8 mouse cellular contexts compared by ENCODE assay signal in genomic region chr9:111272996-111273785, GRCm38 (mm10). TPM values are rescaled to one million over a fixed set of nuclear protein-coding genes. Genes with fewer than 3 reads are reported as not detected.
DNase-seq lines count a peak whose midpoint lies in the region; ATAC-seq and TF ChIP-seq lines count a peak whose summit lies in the region.

No protein-coding gene starts in this region.

- 0 out of 2 replicates have a peak overlapping the region, but pooled peaks have one; percentile 93 for H3K27ac ChIP-seq in kidney, postnatal 0 days
- no peak overlapping the region for H3K27ac ChIP-seq in embryonic facial prominence, embryonic 11.5 days (replicated peaks; ENCODE audit: low read depth, low read length)
- no peak overlapping the region for H3K27ac ChIP-seq in limb, embryonic 11.5 days (replicated peaks; ENCODE audit: low read depth, low read length)
- H3K27ac ChIP-seq in stomach, embryonic 15.5 days, result no peak overlapping the region

- H3K9ac ChIP-seq in kidney, postnatal 0 days (ENCODE audit: low read depth, low read length), result peak overlapping the region; percentile 85
- H3K9ac ChIP-seq in embryonic facial prominence, embryonic 11.5 days (replicated peaks; ENCODE audit: low read length), result peak overlapping the region; percentile 92
- H3K9ac ChIP-seq in limb, embryonic 11.5 days (ENCODE audit: low read length), result no peak overlapping the region
- H3K9ac ChIP-seq in stomach, embryonic 15.5 days, result 0 out of 2 replicates have a peak overlapping the region, but pooled peaks have one; percentile 87

- no peak for DNase-seq in kidney, postnatal 0 days (ENCODE audit: low spot score)
- no peak for DNase-seq in kidney, adult 8-10 months
- DNase-seq in embryonic facial prominence, embryonic 11.5 days (ENCODE audit: low spot score), result no peak
- DNase-seq in limb, embryonic 11.5 days (ENCODE audit: low spot score), result no peak
- no peak for DNase-seq in embryo, embryonic 9.5 days (ENCODE audit: extremely low spot score)
- DNase-seq in kidney, postnatal 25 days, result no peak
- no peak for DNase-seq in B cell, adult 2 months

- H3K4me2 ChIP-seq in kidney, postnatal 0 days (ENCODE audit: low read length), result peak overlapping the region; percentile 88
- peak overlapping the region; percentile 67 for H3K4me2 ChIP-seq in embryonic facial prominence, embryonic 11.5 days (ENCODE audit: low read depth, low read length)
- peak overlapping the region; percentile 80 for H3K4me2 ChIP-seq in limb, embryonic 11.5 days (ENCODE audit: low read depth, severe bottlenecking)
- H3K4me2 ChIP-seq in stomach, embryonic 15.5 days, result peak overlapping the region; percentile 64

- peak overlapping the region; percentile 76 for H3K4me3 ChIP-seq in kidney, postnatal 0 days (replicated peaks; ENCODE audit: low read depth, low read length)
- H3K4me3 ChIP-seq in embryonic facial prominence, embryonic 11.5 days (ENCODE audit: low read depth, low read length), result peak overlapping the region; percentile 82
- H3K4me3 ChIP-seq in limb, embryonic 11.5 days (ENCODE audit: low read depth, low read length), result peak overlapping the region; percentile 78
- peak overlapping the region; percentile 76 for H3K4me3 ChIP-seq in stomach, embryonic 15.5 days (replicated peaks)

- no peaks in the 10 kb centered on the region for H3K27me3 ChIP-seq in kidney, postnatal 0 days (ENCODE audit: insufficient read depth, low read length)
- no peaks in the 10 kb centered on the region for H3K27me3 ChIP-seq in embryonic facial prominence, embryonic 11.5 days (ENCODE audit: control insufficient read depth, insufficient read depth, low read length)
- no peaks in the 10 kb centered on the region for H3K27me3 ChIP-seq in limb, embryonic 11.5 days (ENCODE audit: control insufficient read depth, insufficient read depth, low read length)
- H3K27me3 ChIP-seq in stomach, embryonic 15.5 days (replicated peaks), result no peaks in the 10 kb centered on the region

- H3K9me3 ChIP-seq in kidney, postnatal 0 days (replicated peaks; ENCODE audit: low read length), result no peaks in the 10 kb centered on the region
- no peaks in the 10 kb centered on the region for H3K9me3 ChIP-seq in embryonic facial prominence, embryonic 11.5 days (replicated peaks; ENCODE audit: control insufficient read depth, low read length)
- no peaks in the 10 kb centered on the region for H3K9me3 ChIP-seq in limb, embryonic 11.5 days (ENCODE audit: control insufficient read depth, low read length)
- H3K9me3 ChIP-seq in stomach, embryonic 15.5 days, result no peaks in the 10 kb centered on the region

- peaks cover 27% of the 10 kb centered on the region for H3K4me1 ChIP-seq in kidney, postnatal 0 days (replicated peaks; ENCODE audit: insufficient read depth, low read length)
- H3K4me1 ChIP-seq in embryonic facial prominence, embryonic 11.5 days (ENCODE audit: control insufficient read depth, insufficient read depth, low read length), result no peaks in the 10 kb centered on the region; the same call in 1 of the 2 replicates
- peaks cover 13% of the 10 kb centered on the region for H3K4me1 ChIP-seq in limb, embryonic 11.5 days (ENCODE audit: control insufficient read depth, insufficient read depth, low read length)
- peaks cover 25% of the 10 kb centered on the region for H3K4me1 ChIP-seq in stomach, embryonic 15.5 days

- WGBS in kidney, postnatal 0 days, result 55% methylated on average over 15 of the region's 15 CpGs
- WGBS in embryonic facial prominence, embryonic 11.5 days, result 82% methylated on average over 15 of the region's 15 CpGs
- 75% methylated on average over 15 of the region's 15 CpGs for WGBS in limb, embryonic 11.5 days
- WGBS in stomach, embryonic 15.5 days, result 58% methylated on average over 15 of the region's 15 CpGs

- no peak for ATAC-seq in kidney, postnatal 0 days (replicated peaks; ENCODE audit: low FRiP score, low read depth)
- no peak for ATAC-seq in embryonic facial prominence, embryonic 11.5 days (replicated peaks; ENCODE audit: insufficient number of reproducible peaks, low FRiP score, low TSS enrichment, low read depth)
- ATAC-seq in limb, embryonic 11.5 days (ENCODE audit: insufficient number of reproducible peaks, low FRiP score, low TSS enrichment, low read depth), result no peak
- no peak for ATAC-seq in stomach, embryonic 15.5 days (ENCODE audit: insufficient read depth, low FRiP score, low read depth)

- peaks cover 4% of the 10 kb centered on the region; the same call in 1 of the 2 replicates for H3K36me3 ChIP-seq in kidney, postnatal 0 days (ENCODE audit: insufficient read depth, low read length)
- no peaks in the 10 kb centered on the region for H3K36me3 ChIP-seq in embryonic facial prominence, embryonic 11.5 days (replicated peaks; ENCODE audit: control insufficient read depth, insufficient read depth, low read depth, low read length)
- no peaks in the 10 kb centered on the region for H3K36me3 ChIP-seq in limb, embryonic 11.5 days (ENCODE audit: control insufficient read depth, insufficient read depth, low read length)
- H3K36me3 ChIP-seq in stomach, embryonic 15.5 days, result peaks cover 2% of the 10 kb centered on the region; the same call in 1 of the 2 replicates

- no peak for TF ChIP-seq CTCF in kidney, postnatal 0 days (IDR thresholded peaks at IDR 0.05; ENCODE audit: low read depth)

RNA-seq across cellular contexts. Expression of gene Epm2aip1, which starts 1.5 kb away (rescaled TPM):
- polyA plus RNA-seq in kidney, postnatal 0 days (2015; fragmentation: Nextera tagmentation; extraction: Ambion mirVana), result 18.6 and 19.2 TPM in 2 replicates
- polyA plus RNA-seq in embryonic facial prominence, embryonic 11.5 days (2014; fragmentation: Nextera tagmentation; extraction: Ambion mirVana), result 42.2 and 46.5 TPM in 2 replicates
- 46.2 and 48.8 TPM in 2 replicates for polyA plus RNA-seq in limb, embryonic 11.5 days (2014; fragmentation: Nextera tagmentation; extraction: Ambion mirVana)
- 23.5 and 25.8 TPM in 2 replicates for polyA plus RNA-seq in stomach, embryonic 15.5 days (2015; fragmentation: Nextera tagmentation; extraction: Ambion mirVana)

RNA-seq across cellular contexts. Expression of gene Mlh1, which starts 1.6 kb away (rescaled TPM):
- 25.4 and 26.1 TPM in 2 replicates for polyA plus RNA-seq in kidney, postnatal 0 days (2015; fragmentation: Nextera tagmentation; extraction: Ambion mirVana)
- polyA plus RNA-seq in embryonic facial prominence, embryonic 11.5 days (2014; fragmentation: Nextera tagmentation; extraction: Ambion mirVana), result 50.6 and 56.4 TPM in 2 replicates
- polyA plus RNA-seq in limb, embryonic 11.5 days (2014; fragmentation: Nextera tagmentation; extraction: Ambion mirVana), result 52.1 and 53.3 TPM in 2 replicates
- polyA plus RNA-seq in stomach, embryonic 15.5 days (2015; fragmentation: Nextera tagmentation; extraction: Ambion mirVana), result 36.8 and 41.7 TPM in 2 replicates

RNA-seq across cellular contexts. Expression of gene Trank1, which starts 38.3 kb away (rescaled TPM):
- 0.61 and 1.0 TPM in 2 replicates for polyA plus RNA-seq in kidney, postnatal 0 days (2015; fragmentation: Nextera tagmentation; extraction: Ambion mirVana)
- 0.04 and 0.11 TPM in 2 replicates for polyA plus RNA-seq in embryonic facial prominence, embryonic 11.5 days (2014; fragmentation: Nextera tagmentation; extraction: Ambion mirVana)
- polyA plus RNA-seq in limb, embryonic 11.5 days (2014; fragmentation: Nextera tagmentation; extraction: Ambion mirVana), result 0.08 TPM in 1 of 2 replicates, not detected in the other
- polyA plus RNA-seq in stomach, embryonic 15.5 days (2015; fragmentation: Nextera tagmentation; extraction: Ambion mirVana), result 0.10 and 0.13 TPM in 2 replicates
